Comparison of ENCODE assay signal across 9 mouse cellular contexts in genomic region chr1:140183208-140183607, GRCm38 (mm10). TPM values are rescaled to one million over a fixed set of nuclear protein-coding genes. Genes with fewer than 3 reads are reported as not detected.
DNase-seq lines count a peak whose midpoint lies in the region; ATAC-seq and TF ChIP-seq lines count a peak whose summit lies in the region.
"Had no signal": no experiment of that assay in that cellular context is flagged by ENCODE, and none has a peak within 500 bp of the region (broad histone marks: within the 10 kb centered on the region; RNA-seq: fewer than 3 reads in every experiment).

No protein-coding gene starts in this region.

- H3K9me3 ChIP-seq in stomach, embryonic 14.5 days (ENCODE audit: control insufficient read depth, low read depth, low read length), result no peaks in the 10 kb centered on the region
- H3K9me3 ChIP-seq: limb, embryonic 12.5 days had no signal

- H3K36me3 ChIP-seq in liver, adult 2 months (ENCODE audit: control insufficient read depth, insufficient read depth, low read length), result peaks cover 5% of the 10 kb centered on the region
- H3K36me3 ChIP-seq in stomach, embryonic 14.5 days (ENCODE audit: control insufficient read depth, insufficient read depth, low read length), result no peaks in the 10 kb centered on the region
- H3K36me3 ChIP-seq: limb, embryonic 12.5 days had no signal

- H3K4me1 ChIP-seq in liver, adult 2 months (ENCODE audit: control insufficient read depth, insufficient read depth, low read length), result peaks cover 7% of the 10 kb centered on the region; the same call in 1 of the 2 replicates
- 0 out of 2 replicates have a peak, but pooled peaks cover 5% of the 10 kb centered on the region for H3K4me1 ChIP-seq in stomach, embryonic 14.5 days (ENCODE audit: control insufficient read depth, insufficient read depth, low read length)
- H3K4me1 ChIP-seq: limb, embryonic 12.5 days had no signal

- H3K4me3 ChIP-seq in liver, adult 2 months (ENCODE audit: insufficient read depth, low read depth, low read length), result peak overlapping the region; percentile 85
- H3K4me3 ChIP-seq in stomach, embryonic 14.5 days (ENCODE audit: low read depth, low read length), result no peak overlapping the region
- H3K4me3 ChIP-seq: limb, embryonic 12.5 days had no signal

- H3K79me2 ChIP-seq in liver, adult 2 months (ENCODE audit: control insufficient read depth, insufficient read depth, low read length), result no peaks in the 10 kb centered on the region; the same call in 1 of the 2 replicates

- peak; percentile 23 to 66 for DNase-seq in adrenal gland, adult (ENCODE audit: inconsistent age in 2 of 2, low spot score in 1 of 2)
- DNase-seq in adrenal gland, adult 18-20 months (ENCODE audit: low spot score in 2 of 2), result no peak
- peak; percentile 8 for DNase-seq in right cerebral cortex, adult 18-20 months
- DNase-seq in right cerebral cortex, postnatal 36 days (ENCODE audit: low spot score in 2 of 2), result no peak
- DNase-seq in liver, adult 2 months (ENCODE audit: extremely low read depth, low read depth, low spot score), result peak; percentile 100
- no peak for DNase-seq in T-cell, adult 2 months (ENCODE audit: low spot score)
- no peak for DNase-seq in frontal cortex, postnatal 25 days (ENCODE audit: low spot score in 2 of 2)

- no peak overlapping the region; the same call in 1 of the 2 replicates for H3K27ac ChIP-seq in liver, adult 2 months (replicated peaks; ENCODE audit: insufficient read depth, low read depth, low read length)
- H3K27ac ChIP-seq in stomach, embryonic 14.5 days (ENCODE audit: low read length), result 0 out of 2 replicates have a peak overlapping the region, but pooled peaks have one; percentile 2
- H3K27ac ChIP-seq: limb, embryonic 12.5 days had no signal

- no peak for TF ChIP-seq CTCF in liver, adult 2 months (IDR thresholded peaks at IDR 0.05; ENCODE audit: low read depth, low read length)

- no peak overlapping the region for H3K4me2 ChIP-seq in stomach, embryonic 14.5 days (replicated peaks; ENCODE audit: low read depth, low read length)
- H3K4me2 ChIP-seq: limb, embryonic 12.5 days had no signal

- WGBS in liver, adult 2 months, result 1% methylated on average over 2 of the region's 2 CpGs
- 37% methylated on average over 2 of the region's 2 CpGs for WGBS in stomach, embryonic 14.5 days

- ATAC-seq in stomach, embryonic 14.5 days (ENCODE audit: insufficient number of reproducible peaks, insufficient read depth, low FRiP score, low read depth), result no peak

- H3K9ac ChIP-seq in liver, adult 2 months (ENCODE audit: low read depth, low read length), result 0 out of 2 replicates have a peak overlapping the region, but pooled peaks have one; percentile 30
- no peak overlapping the region for H3K9ac ChIP-seq in stomach, embryonic 14.5 days (replicated peaks; ENCODE audit: low read depth, low read length)
- H3K9ac ChIP-seq: limb, embryonic 12.5 days had no signal

- no peaks in the 10 kb centered on the region for H3K27me3 ChIP-seq in liver, adult 2 months (ENCODE audit: control insufficient read depth, insufficient read depth, low read length)
- H3K27me3 ChIP-seq in stomach, embryonic 14.5 days (ENCODE audit: control insufficient read depth, insufficient read depth, low read length), result no peaks in the 10 kb centered on the region
- H3K27me3 ChIP-seq: limb, embryonic 12.5 days had no signal

- 0 out of 2 replicates have a peak, but pooled peaks have one; percentile 12 for TF ChIP-seq POLR2A in liver, adult 2 months (IDR thresholded peaks at IDR 0.05; ENCODE audit: extremely low read depth, insufficient read depth, low read length)

RNA-seq across cellular contexts. Expression of gene Cfh, which starts 0.4 kb away (rescaled TPM):
- 100 to 1,000 TPM; 232 to 242 TPM for total RNA-seq in adrenal gland, adult 18-20 months (2021)
- total RNA-seq in liver, adult 2 months (2014; rRNA removed), result 526 and 789 TPM in 2 replicates
- 59.1 and 62.0 TPM in 2 replicates for polyA plus RNA-seq in liver, adult 2 months (2012; rRNA removed)
- 8.1 and 8.2 TPM in 2 replicates for polyA plus RNA-seq in stomach, embryonic 14.5 days (2014; fragmentation: Nextera tagmentation; extraction: Ambion mirVana)

Comparison
In these comparisons a context has a peak if more than half of its experiments do, and no peak if none do; other contexts are left out.
1. DNase-seq: peak in adrenal gland, adult (2 of 2), right cerebral cortex, adult 18-20 months (single experiment) and liver, adult 2 months (single experiment); none in adrenal gland, adult 18-20 months (0 of 2), right cerebral cortex, postnatal 36 days (0 of 2), T-cell, adult 2 months (single experiment) and frontal cortex, postnatal 25 days (0 of 2).